Mouse (Mus musculus) cerebellum, postnatal 10 days (tissue): ENCODE measurements around the gene Elmsan1.
A peak's percentile ranks its signal among the peaks of the same experiment; 100 is the strongest.

Experiments
- DNase-seq, 2 experiments: peaks; one replicate each; pipeline ENCODE4 v3.0.0; 2021; ENCODE audit warnings: mixed read lengths in 2 of 2

Gene Elmsan1

DNA sequence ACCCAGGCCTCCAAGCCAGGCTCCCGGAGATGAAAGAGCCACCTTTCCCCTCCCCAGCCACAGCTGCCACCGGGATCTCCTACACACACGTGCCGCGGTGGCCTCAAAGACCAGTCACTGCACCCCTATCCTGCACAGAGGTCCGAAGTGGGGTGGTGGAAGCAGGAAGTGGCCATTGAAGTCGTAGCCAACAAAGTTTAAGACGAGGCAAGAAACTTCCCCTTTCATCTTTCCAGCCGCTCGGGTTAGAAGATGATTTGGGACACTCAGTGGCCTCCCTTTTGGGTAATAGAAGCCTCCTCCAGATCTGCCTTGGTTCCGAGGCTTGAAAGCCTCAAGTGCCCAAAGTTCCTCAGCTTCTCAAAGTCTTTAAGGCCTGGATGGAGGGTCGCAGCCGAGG, 26.4 kb downstream of the Elmsan1 start:
- peak in 1 of 2 experiments; percentile 16 for DNase-seq

GRCm38 (mm10) chr12:84191770-84192169, 26.9 kb downstream of the Elmsan1 start:
- DNase-seq: no peak

- DNase-seq: no peak
These were observed 27.5 kb downstream of the Elmsan1 start for GRCm38 (mm10) chr12:84191190-84191589.

DNA sequence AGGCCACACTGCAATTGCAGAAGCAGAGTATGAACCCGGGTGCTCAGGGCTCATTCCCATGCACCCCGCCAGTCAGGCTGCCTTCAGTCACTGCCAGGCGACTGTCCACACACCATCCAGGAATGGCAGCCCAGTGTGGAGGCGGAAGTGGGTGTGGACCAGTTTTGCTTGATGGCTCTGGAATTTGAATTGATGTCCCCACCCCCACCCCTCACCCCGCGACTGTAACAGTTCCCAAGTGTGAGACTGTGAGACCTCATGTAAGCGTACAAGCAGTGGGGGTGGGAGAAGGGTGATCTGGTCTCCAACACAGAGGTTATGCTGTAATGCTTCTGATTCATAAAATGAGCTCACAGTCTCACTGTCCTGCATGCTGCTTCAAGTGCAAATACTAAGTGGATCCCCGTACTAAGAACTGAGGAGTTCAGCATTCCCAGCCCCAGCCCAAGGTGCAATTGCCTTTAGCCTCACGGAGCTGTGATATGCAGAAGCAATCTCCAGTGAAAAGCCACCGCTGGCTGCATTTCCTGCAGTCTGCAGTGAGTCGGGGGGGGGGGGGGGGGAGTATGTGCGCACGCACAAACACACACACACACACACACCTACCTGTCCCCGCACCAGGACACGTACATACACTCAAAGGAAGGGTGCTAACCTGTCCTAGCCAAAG, 28.4 kb downstream of the Elmsan1 start:
- no peak for DNase-seq

DNA sequence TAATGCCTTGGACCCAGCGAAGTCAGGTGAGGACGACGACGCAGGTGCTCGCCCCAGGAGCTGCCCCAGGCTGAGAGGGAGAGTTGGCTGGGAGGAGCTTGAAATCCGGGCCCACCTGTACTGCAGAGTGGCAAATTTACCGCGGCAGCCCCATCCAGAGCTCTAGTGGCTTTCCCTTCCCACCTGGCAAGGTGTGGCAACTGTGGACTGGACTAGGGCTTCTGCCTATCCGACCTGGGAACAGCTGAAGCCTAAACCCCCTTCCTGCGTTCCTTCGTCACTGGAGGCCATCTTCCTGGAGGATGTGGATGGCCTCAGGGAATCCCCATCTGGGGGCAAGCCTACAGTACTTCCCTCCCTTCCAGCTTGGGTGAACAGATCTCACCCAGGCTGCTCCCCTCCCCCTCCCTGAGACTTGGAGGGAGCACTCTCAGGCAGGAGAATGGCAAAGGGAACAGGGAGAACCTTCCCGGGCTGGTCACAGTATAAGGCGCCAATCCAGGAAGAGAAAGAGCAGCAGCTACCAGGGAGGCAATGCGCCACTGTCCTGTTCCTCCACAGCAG, 29.7 kb downstream of the Elmsan1 start:
- DNase-seq: peak in 1 of 2 experiments; percentile 19

DNA sequence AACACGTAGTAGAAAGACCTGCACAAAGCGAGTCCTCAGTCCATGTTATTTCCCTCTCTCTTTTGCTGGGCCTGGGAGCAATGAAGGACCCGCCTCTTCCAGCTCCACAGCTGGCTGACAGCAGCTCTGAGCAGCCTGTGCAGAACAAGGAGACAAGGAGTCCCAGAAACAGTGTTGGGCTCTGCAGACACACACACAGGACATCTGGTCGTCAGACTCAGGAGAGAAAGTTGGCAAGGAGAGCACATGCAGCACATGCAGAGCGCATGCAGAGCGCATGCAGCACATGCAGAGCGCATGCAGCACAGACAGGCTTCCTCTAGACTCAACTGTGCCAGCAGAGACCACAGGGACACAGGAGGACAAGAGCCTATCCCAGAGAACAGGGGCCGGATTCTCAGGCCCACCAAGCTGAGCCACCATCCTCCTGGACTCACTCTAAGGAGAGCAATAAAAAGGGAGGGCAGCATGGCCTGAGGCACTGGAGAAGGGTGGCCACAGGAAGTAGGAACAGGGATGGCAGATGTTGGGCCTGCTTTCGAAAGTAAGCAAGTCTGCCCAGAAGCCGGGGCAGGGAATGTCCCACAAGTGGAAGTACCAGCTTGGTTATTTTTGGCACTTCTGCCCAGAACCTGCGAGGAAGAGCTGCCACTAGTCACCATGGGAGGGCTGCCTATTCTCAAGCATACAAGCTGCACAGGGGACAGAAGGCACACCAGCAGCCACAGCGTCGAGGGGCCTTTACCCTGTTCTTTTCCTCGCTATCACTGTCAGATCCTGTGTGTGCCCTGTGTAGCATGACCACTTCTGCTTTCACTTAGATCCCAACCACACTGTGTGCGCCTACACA, 30.7 kb downstream of the Elmsan1 start:
- peak; percentile 53 to 57 for DNase-seq

- DNase-seq: peak; percentile 71 to 78
These were observed 31.7 kb downstream of the Elmsan1 start for GRCm38 (mm10) chr12:84186950-84187349.

DNA sequence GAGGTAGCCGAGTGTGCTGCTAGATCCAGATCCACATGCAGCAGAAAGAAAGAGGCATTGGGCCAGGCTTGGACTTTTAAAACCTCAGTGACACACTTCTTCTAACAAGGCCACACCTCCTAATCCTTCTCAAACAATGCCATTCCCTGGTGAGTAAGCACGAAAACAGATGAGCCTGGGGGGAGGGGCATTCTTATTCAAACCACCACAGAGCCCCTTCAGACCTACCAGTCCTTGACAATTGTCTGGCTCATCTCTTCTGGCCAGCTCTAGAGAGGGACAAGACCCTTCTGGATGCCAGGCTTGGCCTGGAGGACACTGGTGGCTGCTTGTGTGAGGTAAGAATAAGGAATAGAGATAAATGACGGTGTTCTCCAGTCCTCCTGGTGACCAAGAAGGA, 32.1 kb downstream of the Elmsan1 start:
- peak in 1 of 2 experiments; percentile 26 for DNase-seq

DNA sequence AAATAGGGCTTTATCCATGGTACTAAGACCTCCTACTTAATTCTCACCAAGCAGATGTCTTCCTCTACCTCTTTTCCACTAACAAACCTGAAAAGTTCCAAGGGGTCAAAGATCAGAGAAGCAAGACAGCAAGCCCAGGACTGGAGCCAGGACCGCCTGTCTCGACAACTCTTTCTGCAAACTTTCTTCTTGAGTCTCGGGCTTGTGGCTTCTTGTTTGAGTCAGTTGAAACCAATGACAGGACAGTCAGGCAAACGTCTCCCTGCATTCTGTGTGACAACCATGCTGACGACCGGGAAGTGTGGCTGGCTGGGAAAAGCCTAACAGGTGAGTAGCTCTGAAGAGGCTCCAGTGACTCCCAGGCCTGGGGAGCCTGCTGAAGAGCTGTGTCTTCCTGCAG, 33.1 kb downstream of the Elmsan1 start:
- peak in 1 of 2 experiments; percentile 6 for DNase-seq

DNA sequence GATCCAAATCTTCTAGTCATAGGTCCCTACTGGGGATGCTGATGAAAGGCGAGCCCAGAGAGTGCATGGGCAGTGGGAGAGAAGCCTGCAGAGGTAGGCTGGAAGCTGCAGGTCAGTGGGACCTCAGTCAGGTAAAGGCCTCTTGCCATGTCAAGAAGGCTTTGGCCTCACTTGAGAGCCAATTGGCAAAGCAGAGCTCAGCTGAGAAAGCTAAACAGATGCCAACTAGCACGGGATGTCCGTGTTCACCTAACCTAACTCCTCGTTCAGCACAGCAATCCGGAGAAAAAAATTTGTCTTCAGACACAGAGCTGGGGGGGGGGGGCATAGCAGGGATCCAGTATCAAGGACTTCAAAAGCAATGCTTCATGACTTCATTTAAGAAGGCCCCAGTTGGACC, 33.7 kb downstream of the Elmsan1 start:
- peak in 1 of 2 experiments; percentile 18 for DNase-seq

GRCm38 (mm10) chr12:84181999-84182398, 36.7 kb downstream of the Elmsan1 start:
- DNase-seq: no peak

GRCm38 (mm10) chr12:84180701-84181435, 37.8 kb downstream of the Elmsan1 start:
- peak; percentile 70 to 73 for DNase-seq

GRCm38 (mm10) chr12:84180090-84180489, 38.6 kb downstream of the Elmsan1 start:
- DNase-seq: no peak

DNA sequence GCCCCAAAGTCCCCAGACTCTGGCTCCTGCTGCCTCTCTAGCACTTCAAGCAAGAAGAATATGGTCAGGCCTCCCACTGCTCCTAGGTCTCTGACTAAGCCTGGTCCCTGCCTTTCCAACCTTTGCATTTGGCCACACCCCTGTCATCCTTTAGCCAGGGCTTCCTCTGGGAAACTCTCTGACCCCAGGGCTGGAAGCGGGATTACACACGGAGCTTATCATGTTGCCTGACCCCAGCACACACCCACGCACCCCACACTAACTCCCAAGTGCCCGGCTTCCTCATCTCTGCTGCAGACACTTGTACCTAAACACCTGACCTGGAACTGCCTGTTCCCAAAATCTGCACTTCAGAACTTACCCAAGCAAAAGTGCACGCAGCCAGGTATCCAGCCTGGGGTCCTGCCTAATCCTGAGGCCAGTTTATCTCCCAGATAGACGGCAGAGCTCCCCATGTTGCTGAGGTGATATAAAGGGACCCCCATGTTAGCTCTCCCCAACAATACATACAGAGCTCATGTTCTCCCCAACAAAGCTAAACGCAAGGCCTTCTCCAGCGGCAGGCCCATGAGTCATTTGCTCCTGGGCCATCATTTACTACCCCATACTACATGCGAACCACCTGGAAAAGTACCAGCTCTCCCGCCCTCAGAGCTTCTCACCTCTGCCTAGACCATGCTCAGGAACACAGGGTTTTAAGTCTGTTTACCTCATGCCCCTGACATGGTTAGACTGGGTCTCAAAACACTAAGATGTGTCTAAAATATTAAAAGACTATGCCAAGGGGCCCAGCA, 39.8 kb downstream of the Elmsan1 start:
- no peak for DNase-seq

- no peak for DNase-seq
These were observed 40.6 kb downstream of the Elmsan1 start for GRCm38 (mm10) chr12:84178052-84178451.

GRCm38 (mm10) chr12:84176886-84177765, 41.6 kb downstream of the Elmsan1 start:
- DNase-seq: peak; percentile 54 to 57

GRCm38 (mm10) chr12:84176126-84176769, 42.4 kb downstream of the Elmsan1 start:
- peak; percentile 62 to 69 for DNase-seq

- DNase-seq: peak; percentile 86 to 88
These were observed 43.0 kb downstream of the Elmsan1 start for GRCm38 (mm10) chr12:84175659-84176061.

- DNase-seq: peak in 1 of 2 experiments; percentile 52
These were observed 43.8 kb downstream of the Elmsan1 start for GRCm38 (mm10) chr12:84174871-84175270.

DNA sequence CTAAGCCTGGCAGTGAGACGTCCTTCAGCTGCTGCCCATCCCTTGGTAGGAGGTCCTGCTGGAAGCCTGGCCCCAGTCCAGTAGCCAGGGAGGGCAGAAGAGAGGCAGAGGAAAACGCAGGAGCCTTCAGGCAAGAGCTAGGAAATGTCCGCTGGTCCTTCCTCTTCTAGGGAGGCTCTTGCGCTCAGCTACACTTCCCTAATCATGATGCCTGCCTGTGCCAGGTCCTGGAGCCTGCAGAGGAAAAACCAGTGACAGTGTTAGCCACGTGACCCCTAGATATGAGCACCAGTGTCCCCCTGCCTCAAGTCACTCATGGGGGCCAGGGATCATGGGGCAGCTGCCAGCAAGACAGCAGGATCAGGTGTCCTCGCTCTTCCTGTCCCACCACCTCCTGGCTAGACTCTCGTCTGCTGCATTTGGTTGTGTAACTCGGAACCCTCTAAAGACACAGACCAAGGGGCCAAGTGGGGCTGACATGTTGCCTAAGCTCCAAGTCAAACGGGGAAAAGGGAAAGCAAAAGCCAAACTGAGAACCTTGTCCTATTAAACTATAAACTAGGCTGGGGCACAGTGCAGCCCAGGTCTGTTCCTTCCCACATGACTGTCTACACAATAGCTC, 44.4 kb downstream of the Elmsan1 start:
- peak; percentile 72 to 82 for DNase-seq
